Mouse (Mus musculus) neural tube, embryonic 15.5 days (tissue): ENCODE measurements around the gene Atxn2l. TPM values are rescaled to one million over a fixed set of nuclear protein-coding genes. Genes with fewer than 3 reads are reported as not detected.

Source experiments
- ATAC-seq: fragments of 200-750 bp; cut with Nextera tagmentation; 2 replicates; pipeline ENCODE4 v1.8.0; 2017; ENCODE audit warnings: mild to moderate bottlenecking, moderate TSS enrichment, moderate library complexity; ENCODE audit not compliant: low FRiP score
- H3K27ac ChIP-seq: fragments of 300-500 bp; sonication (generic); replicated peaks from 2 replicates; pipeline ENCODE4 v1.5.1; 2015; ENCODE audit warnings: mild to moderate bottlenecking, inconsistent platforms
- H3K27me3 ChIP-seq: fragments of 300-500 bp; sonication (generic); replicated peaks from 2 replicates; pipeline ENCODE4 v1.6.1; 2015; ENCODE audit warnings: inconsistent platforms
- H3K36me3 ChIP-seq: fragments of 300-500 bp; sonication (generic); 2 replicates; pipeline ENCODE4 v1.6.1; 2015; ENCODE audit warnings: inconsistent platforms
- H3K4me1 ChIP-seq: fragments of 300-500 bp; sonication (generic); 2 replicates; pipeline ENCODE4 v1.6.1; 2015; ENCODE audit warnings: inconsistent platforms
- H3K4me2 ChIP-seq: fragments of 300-500 bp; sonication (generic); 2 replicates; pipeline ENCODE4 v1.6.1; 2015; ENCODE audit warnings: inconsistent platforms, mild to moderate bottlenecking, moderate library complexity
- H3K4me3 ChIP-seq: fragments of 300-500 bp; sonication (generic); replicated peaks from 2 replicates; pipeline ENCODE4 v1.5.1; 2015; ENCODE audit warnings: mild to moderate bottlenecking, inconsistent platforms
- H3K9ac ChIP-seq: fragments of 300-500 bp; sonication (generic); replicated peaks from 2 replicates; pipeline ENCODE4 v1.6.1; 2015; ENCODE audit warnings: mild to moderate bottlenecking, inconsistent platforms
- H3K9me3 ChIP-seq: fragments of 300-500 bp; sonication (generic); replicated peaks from 2 replicates; pipeline ENCODE4 v1.6.1; 2016; ENCODE audit warnings: inconsistent platforms
- WGBS: fragments of 180-500 bp; shearing (Covaris S2); methylation state at CpG from one replicate; pipeline ENCODE4 v1.1.7; 2015; ENCODE audit warnings: mixed read lengths; 5-methylcytosine and 5-hydroxymethylcytosine counted together
- polyA plus RNA-seq: library from polyadenylated mRNA; unstranded; fragments of >200 nt; fragmentation: Nextera tagmentation; extraction: Ambion mirVana; gene quantifications from 2 replicates; pipeline ENCODE4 v1.2.1, GENCODE M21; 2015

The Atxn2l gene
- polyA plus RNA-seq, 1 experiment from 2014 or later = 69.5 TPM

- Histone ChIP-seq H3K36me3 (no peaks in the 10 kb centered on the region), H3K4me1 (no peaks in the 10 kb centered on the region), H3K4me2 (no peak overlapping the region), H3K9me3 (no peaks in the 10 kb centered on the region), H3K27me3 (no peaks in the 10 kb centered on the region), H3K4me3 (no peak overlapping the region), H3K9ac (no peak overlapping the region), H3K27ac (no peak overlapping the region)
- ATAC-seq = no peak
- WGBS = 85% methylated on average over 11 of the region's 11 CpGs
These were observed 44.2 kb downstream of the Atxn2l start for GRCm38 (mm10) chr7:126458844-126459618.

GRCm38 (mm10) chr7:126458225-126458624 lies 45.0 kb downstream of the Atxn2l start:
- Histone ChIP-seq H3K9me3 (no peaks in the 10 kb centered on the region), H3K4me3 (no peak overlapping the region), H3K9ac (no peak overlapping the region), H3K36me3 (no peaks in the 10 kb centered on the region), H3K27me3 (no peaks in the 10 kb centered on the region), H3K27ac (no peak overlapping the region), H3K4me1 (no peaks in the 10 kb centered on the region), H3K4me2 (no peak overlapping the region)
- no peak for ATAC-seq
- 86% methylated on average over 5 of the region's 5 CpGs for WGBS

- Histone ChIP-seq H3K9me3 (no peaks in the 10 kb centered on the region), H3K4me3 (no peak overlapping the region), H3K27ac (no peak overlapping the region), H3K4me1 (no peaks in the 10 kb centered on the region), H3K27me3 (no peaks in the 10 kb centered on the region), H3K9ac (no peak overlapping the region), H3K36me3 (no peaks in the 10 kb centered on the region), H3K4me2 (no peak overlapping the region)
- no peak for ATAC-seq
- 90% methylated on average over 17 of the region's 17 CpGs for WGBS
These were observed 46.6 kb downstream of the Atxn2l start for GRCm38 (mm10) chr7:126456382-126457266.

- no peak overlapping the region for H3K4me2 ChIP-seq
- WGBS = 79% methylated on average over 2 of the region's 2 CpGs
- H3K9me3 ChIP-seq = no peaks in the 10 kb centered on the region
- H3K36me3 ChIP-seq = no peaks in the 10 kb centered on the region
- no peaks in the 10 kb centered on the region for H3K4me1 ChIP-seq
- no peak overlapping the region for H3K9ac ChIP-seq
- no peaks in the 10 kb centered on the region for H3K27me3 ChIP-seq
- H3K27ac ChIP-seq = no peak overlapping the region
- ATAC-seq = no peak
- no peak overlapping the region for H3K4me3 ChIP-seq
These were observed 48.0 kb downstream of the Atxn2l start for GRCm38 (mm10) chr7:126455242-126455641.

DNA sequence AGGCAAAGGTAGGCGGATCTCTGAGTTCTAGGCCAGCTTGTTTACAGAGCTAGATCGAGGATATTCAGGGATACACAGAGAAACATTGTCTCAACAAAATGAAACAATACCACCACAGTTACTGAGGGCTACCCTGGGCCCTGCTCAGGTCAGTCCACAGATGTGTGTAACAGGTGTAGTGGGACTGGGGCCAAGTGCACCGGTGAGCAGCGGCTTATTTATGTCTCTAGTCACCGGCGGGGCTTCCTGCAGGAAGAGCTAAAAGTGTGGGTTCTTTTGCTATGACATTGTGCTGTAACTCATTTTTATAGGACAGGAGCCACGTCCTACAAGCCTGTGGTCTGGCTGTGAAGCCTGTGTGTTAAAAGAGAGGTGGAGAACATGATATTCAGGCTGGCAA lies 49.4 kb downstream of the Atxn2l start:
- no peak overlapping the region for H3K4me3 ChIP-seq
- H3K4me1 ChIP-seq = no peaks in the 10 kb centered on the region
- H3K27ac ChIP-seq = no peak overlapping the region
- 54% methylated on average over 7 of the region's 7 CpGs for WGBS
- H3K4me2 ChIP-seq = no peak overlapping the region
- H3K27me3 ChIP-seq = no peaks in the 10 kb centered on the region
- H3K36me3 ChIP-seq = no peaks in the 10 kb centered on the region
- no peak for ATAC-seq
- no peak overlapping the region for H3K9ac ChIP-seq
- H3K9me3 ChIP-seq = no peaks in the 10 kb centered on the region

GRCm38 (mm10) chr7:126452244-126452643 lies 51.0 kb downstream of the Atxn2l start:
- 93% methylated on average over 3 of the region's 3 CpGs for WGBS
- ATAC-seq = no peak
- no peak overlapping the region for H3K9ac ChIP-seq

DNA sequence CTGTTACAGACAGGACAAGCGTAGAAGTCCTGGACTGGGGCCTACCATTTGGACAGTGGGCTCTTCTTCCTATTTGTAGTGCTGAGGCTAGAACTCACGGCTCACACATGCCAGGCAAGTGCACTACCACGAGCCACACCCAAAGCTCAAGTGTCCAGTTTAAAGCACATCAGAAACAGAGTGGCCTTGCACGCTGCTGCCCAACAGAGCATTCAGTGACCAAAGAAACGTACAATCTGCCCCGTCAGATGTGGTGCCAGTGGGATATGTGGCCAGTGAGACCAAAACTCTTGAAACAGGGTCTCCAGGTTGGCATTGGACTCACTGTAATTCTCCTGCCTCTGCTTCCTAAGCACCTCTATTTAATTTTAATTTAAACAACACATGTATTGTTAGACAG lies 52.6 kb downstream of the Atxn2l start:
- 93% methylated on average over 6 of the region's 6 CpGs for WGBS
- Histone ChIP-seq H3K4me3 (no peak overlapping the region), H3K27ac (no peak overlapping the region), H3K4me2 (no peak overlapping the region), H3K9ac (no peak overlapping the region), H3K4me1 (no peaks in the 10 kb centered on the region), H3K27me3 (no peaks in the 10 kb centered on the region), H3K36me3 (peaks cover 21% of the 10 kb centered on the region), H3K9me3 (no peaks in the 10 kb centered on the region)
- no peak for ATAC-seq

More at GRCm38 (mm10) chr7:126452244-126452643, 51.0 kb downstream of the Atxn2l start:
- no peaks in the 10 kb centered on the region for H3K9me3 ChIP-seq
- H3K4me3 ChIP-seq = no peak overlapping the region
- H3K27ac ChIP-seq = no peak overlapping the region
- no peaks in the 10 kb centered on the region for H3K27me3 ChIP-seq
- H3K4me2 ChIP-seq = no peak overlapping the region
- peaks cover 11% of the 10 kb centered on the region for H3K36me3 ChIP-seq
- no peaks in the 10 kb centered on the region for H3K4me1 ChIP-seq

DNA sequence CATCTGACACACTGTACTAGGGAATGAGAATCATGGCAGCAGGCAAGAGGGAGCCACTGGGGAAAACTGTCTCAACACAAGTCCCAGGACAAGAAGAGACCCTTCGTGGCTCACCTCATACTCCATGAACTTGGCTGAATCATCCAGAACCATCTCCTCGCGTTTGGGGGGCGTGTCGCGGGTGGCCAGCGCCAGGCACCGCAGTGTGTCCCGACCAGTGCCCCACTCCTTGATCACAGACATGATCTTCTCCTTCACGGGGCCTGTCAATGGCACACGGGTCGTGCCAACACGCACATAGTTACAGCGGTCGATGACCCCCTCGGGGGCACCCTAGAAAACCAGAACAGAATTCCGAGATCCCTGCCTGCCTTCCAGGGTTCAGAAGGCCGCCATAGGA lies 53.2 kb downstream of the Atxn2l start:
- Histone ChIP-seq H3K9me3 (no peaks in the 10 kb centered on the region), H3K9ac (no peak overlapping the region), H3K4me1 (no peaks in the 10 kb centered on the region), H3K4me2 (no peak overlapping the region), H3K27ac (no peak overlapping the region), H3K27me3 (no peaks in the 10 kb centered on the region), H3K4me3 (no peak overlapping the region), H3K36me3 (peaks cover 28% of the 10 kb centered on the region)
- no peak for ATAC-seq
- WGBS = 92% methylated on average over 18 of the region's 18 CpGs

DNA sequence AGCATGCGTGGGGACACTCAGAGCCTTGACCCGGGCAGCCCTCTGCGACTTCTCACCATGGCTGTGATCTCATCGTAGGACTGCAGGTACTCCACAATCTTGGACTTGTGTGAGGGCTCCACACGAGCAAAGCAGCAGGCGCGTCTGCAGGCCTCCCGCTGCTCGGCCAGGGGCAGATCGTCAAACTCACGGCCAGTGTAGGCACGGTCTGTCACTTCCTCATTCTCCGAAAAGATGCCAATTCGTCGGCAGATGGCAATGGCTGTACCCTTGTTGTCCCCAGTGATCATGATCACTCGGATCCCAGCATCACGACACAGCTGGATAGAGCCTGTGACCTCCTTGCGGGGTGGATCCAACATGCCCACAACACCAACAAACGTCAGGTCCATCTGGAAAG lies 54.8 kb downstream of the Atxn2l start:
- Histone ChIP-seq H3K27ac (no peak overlapping the region), H3K4me1 (no peaks in the 10 kb centered on the region), H3K4me2 (no peak overlapping the region), H3K4me3 (no peak overlapping the region), H3K9me3 (no peaks in the 10 kb centered on the region), H3K9ac (no peak overlapping the region), H3K36me3 (peaks cover 39% of the 10 kb centered on the region), H3K27me3 (no peaks in the 10 kb centered on the region)
- 87% methylated on average over 19 of the region's 19 CpGs for WGBS
- ATAC-seq = no peak

DNA sequence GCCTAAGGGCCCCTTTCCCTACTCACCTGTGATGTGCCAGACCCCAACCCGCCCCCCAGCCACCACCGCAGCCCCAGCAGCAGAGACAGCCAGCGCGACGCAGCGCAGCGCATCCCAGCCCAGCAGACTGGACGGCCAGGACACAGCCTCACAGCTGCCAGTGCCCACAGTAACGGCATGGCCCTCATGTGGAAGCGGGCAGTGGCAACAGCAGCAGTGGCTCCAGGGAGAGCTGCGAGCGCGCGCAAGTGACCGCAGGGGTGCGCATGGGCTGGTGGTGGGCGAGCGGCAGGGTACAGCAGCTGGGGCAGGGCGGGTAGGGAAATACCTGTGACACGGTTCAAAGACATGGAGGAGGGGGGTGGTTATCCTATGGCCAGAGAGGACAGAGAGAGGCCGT lies 57.0 kb downstream of the Atxn2l start:
- H3K4me1 ChIP-seq = no peaks in the 10 kb centered on the region
- H3K27ac ChIP-seq = no peak overlapping the region
- H3K36me3 ChIP-seq = peaks cover 55% of the 10 kb centered on the region
- no peak overlapping the region for H3K9ac ChIP-seq
- H3K27me3 ChIP-seq = no peaks in the 10 kb centered on the region
- H3K4me2 ChIP-seq = no peak overlapping the region
- no peak overlapping the region for H3K4me3 ChIP-seq
- H3K9me3 ChIP-seq = no peaks in the 10 kb centered on the region
- 95% methylated on average over 21 of the region's 21 CpGs for WGBS
- ATAC-seq = no peak

- Histone ChIP-seq H3K9me3 (no peaks in the 10 kb centered on the region), H3K4me1 (no peaks in the 10 kb centered on the region), H3K27me3 (no peaks in the 10 kb centered on the region), H3K4me2 (no peak overlapping the region), H3K4me3 (no peak overlapping the region), H3K27ac (no peak overlapping the region), H3K9ac (no peak overlapping the region), H3K36me3 (peaks cover 56% of the 10 kb centered on the region)
- no peak for ATAC-seq
- 93% methylated on average over 15 of the region's 15 CpGs for WGBS
These were observed 58.0 kb downstream of the Atxn2l start for GRCm38 (mm10) chr7:126445104-126445815.
